Mouse (Mus musculus) heart, embryonic 15.5 days (tissue): ENCODE data around the gene Gpm6a. TPM values are rescaled to one million over a fixed set of nuclear protein-coding genes. Genes with fewer than 3 reads are reported as not detected.
"Not testable (repeated sequence)": the region's sequence is repeated elsewhere in the genome, so short reads cannot be mapped to it uniquely, and the experiment has no call there.

Experiments used
- ATAC-seq: fragments of 200-750 bp; cut with Nextera tagmentation; replicated peaks from 2 replicates; pipeline ENCODE4 v1.8.0; 2017; ENCODE audit warnings: low read depth, moderate TSS enrichment; ENCODE audit not compliant: insufficient number of reproducible peaks, insufficient read depth, low FRiP score
- H3K27ac ChIP-seq: fragments of 300-500 bp; sonication (generic); 2 replicates; pipeline ENCODE4 v1.5.1; 2015; ENCODE audit warnings: mild to moderate bottlenecking, inconsistent platforms
- H3K27me3 ChIP-seq: fragments of 300-500 bp; sonication (generic); 2 replicates; pipeline ENCODE4 v1.6.1; 2015; ENCODE audit warnings: inconsistent platforms
- H3K36me3 ChIP-seq: fragments of 300-500 bp; sonication (generic); 2 replicates; pipeline ENCODE4 v1.6.1; 2015; ENCODE audit warnings: mild to moderate bottlenecking, inconsistent platforms
- H3K4me1 ChIP-seq: fragments of 300-500 bp; sonication (generic); replicated peaks from 2 replicates; pipeline ENCODE4 v1.6.1; 2015; ENCODE audit warnings: inconsistent platforms
- H3K4me2 ChIP-seq: fragments of 300-500 bp; sonication (generic); 2 replicates; pipeline ENCODE4 v1.6.1; 2015; ENCODE audit warnings: inconsistent platforms, mild to moderate bottlenecking, moderate library complexity
- H3K4me3 ChIP-seq: fragments of 300-500 bp; sonication (generic); 2 replicates; pipeline ENCODE4 v1.5.1; 2015; ENCODE audit warnings: mild to moderate bottlenecking, inconsistent platforms
- H3K9ac ChIP-seq: fragments of 300-500 bp; sonication (generic); 2 replicates; pipeline ENCODE4 v1.6.1; 2015; ENCODE audit warnings: mild to moderate bottlenecking, inconsistent platforms
- H3K9me3 ChIP-seq: fragments of 300-500 bp; sonication (generic); replicated peaks from 2 replicates; pipeline ENCODE4 v1.6.1; 2016; ENCODE audit warnings: inconsistent platforms
- WGBS: fragments of 180-500 bp; shearing (Covaris S2); methylation state at CpG from one replicate; pipeline ENCODE4 v1.1.7; 2015; ENCODE audit warnings: mixed read lengths; 5-methylcytosine and 5-hydroxymethylcytosine counted together
- polyA plus RNA-seq: library from polyadenylated mRNA; unstranded; fragments of >200 nt; fragmentation: Nextera tagmentation; extraction: Ambion mirVana; gene quantifications from 2 replicates; pipeline ENCODE4 v1.2.1, GENCODE M21; 2015

The Gpm6a gene
- polyA plus RNA-seq, 1 experiment from 2014 or later = 20.7 TPM

GRCm38 (mm10) chr8:55012228-55012627 lies 57.6 kb downstream of the Gpm6a start:
- no peak for ATAC-seq
- Histone ChIP-seq H3K27me3 (no peaks in the 10 kb centered on the region), H3K4me3 (no peak overlapping the region), H3K27ac (no peak overlapping the region), H3K4me2 (no peak overlapping the region), H3K9me3 (no peaks in the 10 kb centered on the region), H3K4me1 (no peaks in the 10 kb centered on the region), H3K9ac (no peak overlapping the region), H3K36me3 (no peaks in the 10 kb centered on the region)
- WGBS = 58% methylated on average over 2 of the region's 2 CpGs

- H3K9ac ChIP-seq = no peak overlapping the region
- 58% methylated on average over 1 of the region's 1 CpGs for WGBS
- ATAC-seq = no peak
Observed at GRCm38 (mm10) chr8:55017071-55017470, 62.4 kb downstream of the Gpm6a start.

GRCm38 (mm10) chr8:55025851-55026660 lies 71.4 kb downstream of the Gpm6a start:
- Histone ChIP-seq H3K27me3 (no peaks in the 10 kb centered on the region), H3K9ac (no peak overlapping the region), H3K4me3 (no peak overlapping the region), H3K36me3 (no peaks in the 10 kb centered on the region), H3K9me3 (no peaks in the 10 kb centered on the region), H3K27ac (no peak overlapping the region), H3K4me1 (no peaks in the 10 kb centered on the region), H3K4me2 (no peak overlapping the region)
- WGBS = 63% methylated on average over 10 of the region's 10 CpGs
- no peak for ATAC-seq

More at GRCm38 (mm10) chr8:55017071-55017470, 62.4 kb downstream of the Gpm6a start:
- Histone ChIP-seq H3K27me3 (no peaks in the 10 kb centered on the region), H3K4me2 (no peak overlapping the region), H3K4me1 (no peaks in the 10 kb centered on the region), H3K36me3 (no peaks in the 10 kb centered on the region), H3K27ac (no peak overlapping the region), H3K4me3 (no peak overlapping the region), H3K9me3 (no peaks in the 10 kb centered on the region)

DNA sequence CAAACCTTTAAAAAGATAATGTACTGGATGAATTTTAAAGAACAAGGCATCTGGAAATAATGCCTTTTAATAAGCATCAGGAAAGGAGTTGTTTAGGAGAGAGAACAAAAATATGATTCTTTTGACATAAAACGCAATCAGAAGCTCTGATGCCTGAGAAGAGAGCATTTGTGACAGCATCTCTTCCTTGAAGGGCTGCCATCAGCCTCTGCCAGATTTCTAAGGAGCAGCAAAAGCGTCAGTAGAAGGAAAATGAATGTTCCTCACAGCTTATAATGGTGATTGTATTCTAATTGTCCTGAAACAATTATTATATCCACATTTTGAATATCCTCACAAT lies 72.0 kb downstream of the Gpm6a start:
- ATAC-seq = no peak
- Histone ChIP-seq H3K27ac (no peak overlapping the region), H3K27me3 (no peaks in the 10 kb centered on the region), H3K36me3 (no peaks in the 10 kb centered on the region), H3K9me3 (no peaks in the 10 kb centered on the region), H3K4me2 (no peak overlapping the region), H3K4me3 (no peak overlapping the region), H3K4me1 (no peaks in the 10 kb centered on the region), H3K9ac (no peak overlapping the region)
- WGBS = 72% methylated on average over 2 of the region's 2 CpGs

- no peak overlapping the region for H3K4me2 ChIP-seq
- no peak overlapping the region for H3K4me3 ChIP-seq
- 69% methylated on average over 2 of the region's 2 CpGs for WGBS
- no peak overlapping the region for H3K9ac ChIP-seq
- ATAC-seq = no peak
- H3K27ac ChIP-seq = no peak overlapping the region
- no peaks in the 10 kb centered on the region for H3K36me3 ChIP-seq
- H3K4me1 ChIP-seq = no peaks in the 10 kb centered on the region
- no peaks in the 10 kb centered on the region for H3K9me3 ChIP-seq
- H3K27me3 ChIP-seq = no peaks in the 10 kb centered on the region
Observed at GRCm38 (mm10) chr8:55028371-55028770, 73.7 kb downstream of the Gpm6a start.

GRCm38 (mm10) chr8:55031099-55031498 lies 76.5 kb downstream of the Gpm6a start:
- Histone ChIP-seq H3K4me2 (no peak overlapping the region), H3K4me3 (no peak overlapping the region), H3K9me3 (no peaks in the 10 kb centered on the region), H3K27ac (no peak overlapping the region), H3K4me1 (no peaks in the 10 kb centered on the region), H3K36me3 (no peaks in the 10 kb centered on the region), H3K27me3 (no peaks in the 10 kb centered on the region), H3K9ac (no peak overlapping the region)
- ATAC-seq = no peak

GRCm38 (mm10) chr8:55034309-55034708 lies 79.7 kb downstream of the Gpm6a start:
- H3K4me2 ChIP-seq = no peak overlapping the region
- H3K36me3 ChIP-seq = no peaks in the 10 kb centered on the region
- H3K4me3 ChIP-seq = no peak overlapping the region
- H3K27ac ChIP-seq = no peak overlapping the region
- no peaks in the 10 kb centered on the region for H3K9me3 ChIP-seq
- H3K9ac ChIP-seq = no peak overlapping the region
- ATAC-seq = no peak
- 10% methylated on average over 1 of the region's 1 CpGs for WGBS
- no peaks in the 10 kb centered on the region for H3K4me1 ChIP-seq
- H3K27me3 ChIP-seq = no peaks in the 10 kb centered on the region

- H3K36me3 ChIP-seq = no peaks in the 10 kb centered on the region
- no peaks in the 10 kb centered on the region for H3K27me3 ChIP-seq
- no peak overlapping the region for H3K9ac ChIP-seq
- no peaks in the 10 kb centered on the region for H3K9me3 ChIP-seq
- H3K27ac ChIP-seq = no peak overlapping the region
- ATAC-seq = no peak
- no peak overlapping the region for H3K4me2 ChIP-seq
- H3K4me1 ChIP-seq = no peaks in the 10 kb centered on the region
- H3K4me3 ChIP-seq = no peak overlapping the region
Observed at GRCm38 (mm10) chr8:55035416-55035815, 80.8 kb downstream of the Gpm6a start.

GRCm38 (mm10) chr8:55042955-55043354 lies 88.3 kb downstream of the Gpm6a start:
- no peaks in the 10 kb centered on the region for H3K36me3 ChIP-seq
- no peaks in the 10 kb centered on the region for H3K9me3 ChIP-seq
- no peak overlapping the region for H3K27ac ChIP-seq
- whole genome bisulfite sequencing = 49% methylated on average over 1 of the region's 1 CpGs
- no peak overlapping the region for H3K4me2 ChIP-seq
- no peaks in the 10 kb centered on the region for H3K27me3 ChIP-seq
- no peaks in the 10 kb centered on the region for H3K4me1 ChIP-seq
- no peak for ATAC-seq
- H3K9ac ChIP-seq = no peak overlapping the region
- no peak overlapping the region for H3K4me3 ChIP-seq

- Histone ChIP-seq H3K27me3 (no peaks in the 10 kb centered on the region), H3K4me3 (no peak overlapping the region), H3K36me3 (no peaks in the 10 kb centered on the region), H3K27ac (no peak overlapping the region), H3K4me2 (no peak overlapping the region), H3K9me3 (no peaks in the 10 kb centered on the region), H3K9ac (no peak overlapping the region), H3K4me1 (no peaks in the 10 kb centered on the region)
- WGBS = 78% methylated on average over 3 of the region's 3 CpGs
- ATAC-seq = no peak
Observed at GRCm38 (mm10) chr8:55048396-55048795, 93.8 kb downstream of the Gpm6a start.

GRCm38 (mm10) chr8:55049979-55050378 lies 95.3 kb downstream of the Gpm6a start:
- H3K4me2 ChIP-seq = no peak overlapping the region
- 74% methylated on average over 4 of the region's 4 CpGs for WGBS
- H3K27ac ChIP-seq = no peak overlapping the region
- no peaks in the 10 kb centered on the region for H3K9me3 ChIP-seq
- no peak overlapping the region for H3K9ac ChIP-seq
- H3K36me3 ChIP-seq = no peaks in the 10 kb centered on the region
- ATAC-seq = no peak
- no peak overlapping the region for H3K4me3 ChIP-seq
- H3K4me1 ChIP-seq = no peaks in the 10 kb centered on the region
- no peaks in the 10 kb centered on the region for H3K27me3 ChIP-seq

DNA sequence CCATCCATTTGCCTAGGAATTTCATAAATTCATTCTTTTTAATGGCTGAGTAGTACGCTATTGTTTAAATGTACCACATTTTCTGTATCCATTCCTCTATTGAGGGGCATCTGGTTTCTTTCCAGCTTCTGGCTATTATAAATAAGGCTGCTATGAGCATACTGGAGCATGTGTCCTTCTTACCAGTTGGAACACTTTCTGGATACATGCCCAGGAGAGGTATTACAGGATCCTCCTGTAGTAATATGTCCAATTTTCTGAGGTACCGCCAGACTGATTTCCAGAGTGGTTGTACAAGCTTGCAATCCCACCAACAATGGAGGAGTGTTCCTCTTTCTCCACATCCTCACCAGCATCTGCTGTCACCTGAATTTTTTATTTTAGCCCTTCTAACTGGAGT lies 114.2 kb downstream of the Gpm6a start:
- not testable (repeated sequence) for H3K36me3 ChIP-seq, ATAC-seq, H3K27me3 ChIP-seq, H3K4me3 ChIP-seq, H3K9ac ChIP-seq, H3K4me1 ChIP-seq, H3K27ac ChIP-seq, H3K4me2 ChIP-seq, H3K9me3 ChIP-seq
- 82% methylated on average over 2 of the region's 2 CpGs for WGBS
